Mouse (Mus musculus): ENCODE data around the gene Abhd18. TPM values are rescaled to one million over a fixed set of nuclear protein-coding genes. Genes with fewer than 3 reads are reported as not detected.
"Not testable (repeated sequence)": the region's sequence is repeated elsewhere in the genome, so short reads cannot be mapped to it uniquely, and the experiment has no call there.

Gene Abhd18
- polyA plus RNA-seq (2015; fragmentation: Nextera tagmentation; extraction: Ambion mirVana), result 6.9 and 8.9 TPM in 2 replicates

DNA sequence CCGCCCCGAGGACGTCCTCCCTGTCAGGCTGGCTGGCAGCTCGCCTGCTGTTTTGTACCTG, at the start of gene Abhd18:
Gene Abhd18, plus strand, starts transcription at position 14 of the 61 bp plus-strand sequence.
- Histone ChIP-seq H3K27ac (ENCODE audit: low read length) (peak within 1 kb of the TSS; percentile 58), H3K4me2 (ENCODE audit: low read depth, low read length) (peak within 1 kb of the TSS; percentile 65), H3K4me3 (replicated peaks; ENCODE audit: low read length) (peak within 1 kb of the TSS; percentile 60), H3K9ac (ENCODE audit: low read length) (peak within 1 kb of the TSS; percentile 70)
- ATAC-seq (ENCODE audit: insufficient read depth, low FRiP score); H3K4me1 ChIP-seq (ENCODE audit: control insufficient read depth, insufficient read depth, low read length); H3K36me3 ChIP-seq (ENCODE audit: control insufficient read depth, insufficient read depth, low read length); H3K27me3 ChIP-seq (ENCODE audit: control insufficient read depth, insufficient read depth, low read length); H3K9me3 ChIP-seq (replicated peaks; ENCODE audit: control insufficient read depth, low read length): not testable (repeated sequence)
- 0% methylated on average over 2 of the region's 4 CpGs for WGBS

DNA sequence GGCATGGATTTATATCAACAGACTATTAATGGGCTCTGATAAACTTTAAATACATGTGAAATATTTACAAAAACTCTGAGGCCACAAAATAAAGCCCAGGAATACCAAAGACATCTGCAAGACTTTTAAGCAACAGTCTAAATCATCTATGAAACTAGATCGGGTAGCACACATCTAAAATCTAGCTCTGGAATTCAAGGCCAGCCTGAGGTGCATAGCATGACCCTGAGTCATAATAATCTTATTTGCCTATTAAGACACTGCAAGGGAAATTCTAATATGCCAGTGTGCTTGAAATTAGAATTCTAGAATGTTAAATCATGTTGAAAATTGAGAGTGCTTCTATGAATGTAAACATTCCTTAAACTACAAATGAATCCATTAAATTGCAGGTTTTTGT, 48.7 kb upstream of the Abhd18 start:
- Histone ChIP-seq H3K4me3 (replicated peaks; ENCODE audit: low read length) (no peak overlapping the region), H3K4me1 (ENCODE audit: control insufficient read depth, insufficient read depth, low read length) (peaks cover 9% of the 10 kb centered on the region; the same call in 1 of the 2 replicates), H3K9ac (ENCODE audit: low read length) (no peak overlapping the region), H3K27ac (ENCODE audit: low read length) (no peak overlapping the region), H3K36me3 (ENCODE audit: control insufficient read depth, insufficient read depth, low read length) (no peaks in the 10 kb centered on the region), H3K4me2 (ENCODE audit: low read depth, low read length) (no peak overlapping the region), H3K27me3 (ENCODE audit: control insufficient read depth, insufficient read depth, low read length) (no peaks in the 10 kb centered on the region), H3K9me3 (replicated peaks; ENCODE audit: control insufficient read depth, low read length) (no peaks in the 10 kb centered on the region)
- WGBS, result 75% methylated on average over 1 of the region's 1 CpGs
- ATAC-seq (ENCODE audit: insufficient read depth, low FRiP score), result no peak

GRCm38 (mm10) chr3:40798500-40798899, 48.3 kb upstream of the Abhd18 start:
- no peak overlapping the region for H3K4me2 ChIP-seq (ENCODE audit: low read depth, low read length)

DNA sequence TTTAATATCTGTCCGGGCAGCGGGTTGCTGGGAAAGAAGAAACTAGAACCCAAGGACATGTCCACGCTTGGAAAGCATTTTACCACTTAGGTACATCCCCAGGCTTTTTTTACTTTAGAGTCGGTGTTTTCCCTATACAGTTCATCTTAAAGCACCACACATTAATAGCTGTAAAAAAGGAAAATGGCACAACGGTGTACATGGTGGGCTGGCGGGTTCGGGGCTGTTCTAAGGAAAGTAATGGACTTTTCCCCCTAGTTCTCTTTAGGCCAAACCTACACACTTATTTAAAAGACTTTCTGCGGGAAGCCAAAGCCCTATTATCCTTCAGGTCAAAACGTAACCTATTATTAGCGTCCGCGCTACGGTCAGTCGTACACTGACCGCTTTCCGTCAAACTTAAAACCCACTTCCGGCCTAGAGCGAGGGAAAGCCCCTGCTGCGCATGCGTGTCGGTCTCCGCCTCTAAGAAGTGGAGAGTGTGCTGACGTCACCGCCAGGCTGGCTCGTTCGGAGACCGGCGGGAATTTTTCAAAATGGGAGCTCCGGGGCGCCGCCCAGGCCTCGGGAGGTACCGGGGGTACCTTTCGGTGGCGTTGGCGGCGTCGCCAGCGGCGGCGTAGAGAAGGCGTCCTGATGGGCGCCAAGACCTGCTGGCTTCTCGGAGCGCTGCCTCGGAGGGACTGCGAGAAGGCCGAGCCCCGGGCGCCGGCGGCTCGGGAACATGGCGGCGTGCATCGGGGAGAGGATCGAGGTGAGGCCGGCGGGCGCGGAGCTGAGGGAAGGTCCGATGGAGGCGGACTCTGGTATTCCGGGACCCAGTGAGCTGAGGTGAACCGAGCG, 47.0 kb upstream of the Abhd18 start, which contains the start of gene Plk4:
Gene Plk4, plus strand, starts transcription at position 490 of the 843 bp plus-strand sequence.
- 2% methylated on average over 66 of the region's 66 CpGs for WGBS
- peak within 1 kb of the TSS; percentile 67 for H3K27ac ChIP-seq (ENCODE audit: low read length)
- no peaks in the 10 kb centered on the region for H3K27me3 ChIP-seq (ENCODE audit: control insufficient read depth, insufficient read depth, low read length)
- ATAC-seq (ENCODE audit: insufficient read depth, low FRiP score), result peak; percentile 94
- H3K4me2 ChIP-seq (ENCODE audit: low read depth, low read length), result peak within 1 kb of the TSS; percentile 79
- peak within 1 kb of the TSS; percentile 88 for H3K9ac ChIP-seq (ENCODE audit: low read length)
- H3K4me3 ChIP-seq (replicated peaks; ENCODE audit: low read length), result peak within 1 kb of the TSS; percentile 91
- H3K36me3 ChIP-seq (ENCODE audit: control insufficient read depth, insufficient read depth, low read length), result no peaks in the 10 kb centered on the region
- no peaks in the 10 kb centered on the region for H3K9me3 ChIP-seq (replicated peaks; ENCODE audit: control insufficient read depth, low read length)
- peaks cover 9% of the 10 kb centered on the region; the same call in 1 of the 2 replicates for H3K4me1 ChIP-seq (ENCODE audit: control insufficient read depth, insufficient read depth, low read length)

More at GRCm38 (mm10) chr3:40798500-40798899, 48.3 kb upstream of the Abhd18 start:
- no peak for ATAC-seq (ENCODE audit: insufficient read depth, low FRiP score)
- Histone ChIP-seq H3K36me3 (ENCODE audit: control insufficient read depth, insufficient read depth, low read length) (no peaks in the 10 kb centered on the region), H3K27me3 (ENCODE audit: control insufficient read depth, insufficient read depth, low read length) (no peaks in the 10 kb centered on the region), H3K4me3 (replicated peaks; ENCODE audit: low read length) (no peak overlapping the region), H3K4me1 (ENCODE audit: control insufficient read depth, insufficient read depth, low read length) (peaks cover 9% of the 10 kb centered on the region; the same call in 1 of the 2 replicates), H3K27ac (ENCODE audit: low read length) (no peak overlapping the region), H3K9me3 (replicated peaks; ENCODE audit: control insufficient read depth, low read length) (no peaks in the 10 kb centered on the region), H3K9ac (ENCODE audit: low read length) (no peak overlapping the region)
- 38% methylated on average over 7 of the region's 7 CpGs for WGBS

- ATAC-seq (ENCODE audit: insufficient read depth, low FRiP score), result peak; percentile 77
- Histone ChIP-seq H3K4me2 (ENCODE audit: low read depth, low read length) (peak overlapping the region; percentile 69), H3K27ac (ENCODE audit: low read length) (peak overlapping the region; percentile 65), H3K36me3 (ENCODE audit: control insufficient read depth, insufficient read depth, low read length) (0 out of 2 replicates have a peak, but pooled peaks cover 6% of the 10 kb centered on the region), H3K4me1 (ENCODE audit: control insufficient read depth, insufficient read depth, low read length) (peaks cover 9% of the 10 kb centered on the region; the same call in 1 of the 2 replicates), H3K27me3 (ENCODE audit: control insufficient read depth, insufficient read depth, low read length) (no peaks in the 10 kb centered on the region), H3K4me3 (replicated peaks; ENCODE audit: low read length) (peak overlapping the region; percentile 91), H3K9ac (ENCODE audit: low read length) (peak overlapping the region; percentile 88), H3K9me3 (replicated peaks; ENCODE audit: control insufficient read depth, low read length) (no peaks in the 10 kb centered on the region)
- 0% methylated on average over 32 of the region's 37 CpGs for WGBS
Measured at GRCm38 (mm10) chr3:40800373-40800823, 46.4 kb upstream of the Abhd18 start.

DNA sequence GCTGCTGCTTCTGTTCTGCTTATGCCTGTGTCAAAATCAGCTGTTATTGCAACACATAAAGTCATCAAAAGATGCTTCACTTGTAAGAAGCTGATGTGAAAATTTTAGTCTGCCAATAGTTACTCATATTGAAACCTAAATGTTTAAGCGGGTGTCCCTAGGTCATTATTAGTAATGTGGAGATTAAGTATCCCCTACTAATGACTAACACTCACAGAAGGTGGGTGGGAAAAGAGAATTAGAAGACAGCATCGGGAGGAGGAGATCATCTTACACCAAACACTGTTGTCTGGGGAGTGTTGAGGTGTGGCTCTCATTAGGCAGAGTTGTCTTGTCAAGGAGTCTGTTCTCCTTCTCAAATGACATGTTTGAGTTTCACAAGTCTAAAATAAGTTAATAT, 39.9 kb upstream of the Abhd18 start:
- peaks cover 9% of the 10 kb centered on the region for H3K36me3 ChIP-seq (ENCODE audit: control insufficient read depth, insufficient read depth, low read length)
- no peaks in the 10 kb centered on the region for H3K9me3 ChIP-seq (replicated peaks; ENCODE audit: control insufficient read depth, low read length)
- no peaks in the 10 kb centered on the region for H3K27me3 ChIP-seq (ENCODE audit: control insufficient read depth, insufficient read depth, low read length)
- WGBS, result 67% methylated on average over 2 of the region's 2 CpGs
- H3K9ac ChIP-seq (ENCODE audit: low read length), result no peak overlapping the region
- H3K4me3 ChIP-seq (replicated peaks; ENCODE audit: low read length), result no peak overlapping the region
- no peak overlapping the region for H3K4me2 ChIP-seq (ENCODE audit: low read depth, low read length)
- no peak overlapping the region for H3K27ac ChIP-seq (ENCODE audit: low read length)
- no peak for ATAC-seq (ENCODE audit: insufficient read depth, low FRiP score)
- H3K4me1 ChIP-seq (ENCODE audit: control insufficient read depth, insufficient read depth, low read length), result 0 out of 2 replicates have a peak, but pooled peaks cover 3% of the 10 kb centered on the region

GRCm38 (mm10) chr3:40808686-40809085, 38.1 kb upstream of the Abhd18 start:
- H3K27me3 ChIP-seq (ENCODE audit: control insufficient read depth, insufficient read depth, low read length), result no peaks in the 10 kb centered on the region
- no peak for ATAC-seq (ENCODE audit: insufficient read depth, low FRiP score)
- H3K27ac ChIP-seq (ENCODE audit: low read length), result no peak overlapping the region
- H3K4me3 ChIP-seq (replicated peaks; ENCODE audit: low read length), result no peak overlapping the region
- WGBS, result 95% methylated on average over 10 of the region's 10 CpGs
- H3K4me1 ChIP-seq (ENCODE audit: control insufficient read depth, insufficient read depth, low read length), result no peaks in the 10 kb centered on the region
- peaks cover 14% of the 10 kb centered on the region for H3K36me3 ChIP-seq (ENCODE audit: control insufficient read depth, insufficient read depth, low read length)
- no peaks in the 10 kb centered on the region for H3K9me3 ChIP-seq (replicated peaks; ENCODE audit: control insufficient read depth, low read length)
- no peak overlapping the region for H3K9ac ChIP-seq (ENCODE audit: low read length)
- H3K4me2 ChIP-seq (ENCODE audit: low read depth, low read length), result no peak overlapping the region

GRCm38 (mm10) chr3:40809894-40810293, 36.9 kb upstream of the Abhd18 start:
- ATAC-seq (ENCODE audit: insufficient read depth, low FRiP score), result no peak
- no peak overlapping the region for H3K4me2 ChIP-seq (ENCODE audit: low read depth, low read length)
- H3K27me3 ChIP-seq (ENCODE audit: control insufficient read depth, insufficient read depth, low read length), result no peaks in the 10 kb centered on the region
- H3K27ac ChIP-seq (ENCODE audit: low read length), result no peak overlapping the region
- WGBS, result 72% methylated on average over 2 of the region's 2 CpGs
- no peaks in the 10 kb centered on the region for H3K4me1 ChIP-seq (ENCODE audit: control insufficient read depth, insufficient read depth, low read length)
- no peak overlapping the region for H3K4me3 ChIP-seq (replicated peaks; ENCODE audit: low read length)
- H3K9me3 ChIP-seq (replicated peaks; ENCODE audit: control insufficient read depth, low read length), result no peaks in the 10 kb centered on the region
- peaks cover 13% of the 10 kb centered on the region for H3K36me3 ChIP-seq (ENCODE audit: control insufficient read depth, insufficient read depth, low read length)
- no peak overlapping the region for H3K9ac ChIP-seq (ENCODE audit: low read length)

DNA sequence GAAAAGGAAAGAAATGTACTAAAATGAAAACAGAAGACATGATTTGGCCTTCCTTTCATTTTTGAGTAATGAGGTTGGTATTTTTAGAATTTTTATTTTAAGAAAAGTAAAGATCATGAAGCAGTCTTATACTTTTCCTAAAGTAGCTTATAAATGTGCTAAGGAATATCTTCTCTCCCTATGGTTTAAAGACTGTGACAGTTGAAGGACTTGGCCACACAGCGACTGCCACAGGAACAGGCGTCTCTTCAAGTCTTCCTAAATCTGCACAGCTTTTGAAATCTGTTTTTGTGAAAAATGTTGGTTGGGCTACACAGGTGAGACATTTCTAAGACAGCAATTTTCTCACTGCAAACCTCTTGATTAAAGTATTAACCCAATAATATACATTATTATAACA, 33.5 kb upstream of the Abhd18 start:
- Histone ChIP-seq H3K27ac (ENCODE audit: low read length) (no peak overlapping the region), H3K27me3 (ENCODE audit: control insufficient read depth, insufficient read depth, low read length) (no peaks in the 10 kb centered on the region), H3K4me2 (ENCODE audit: low read depth, low read length) (no peak overlapping the region), H3K9ac (ENCODE audit: low read length) (no peak overlapping the region), H3K9me3 (replicated peaks; ENCODE audit: control insufficient read depth, low read length) (no peaks in the 10 kb centered on the region), H3K4me3 (replicated peaks; ENCODE audit: low read length) (no peak overlapping the region), H3K4me1 (ENCODE audit: control insufficient read depth, insufficient read depth, low read length) (no peaks in the 10 kb centered on the region), H3K36me3 (ENCODE audit: control insufficient read depth, insufficient read depth, low read length) (peaks cover 5% of the 10 kb centered on the region)
- ATAC-seq (ENCODE audit: insufficient read depth, low FRiP score), result no peak
- WGBS, result 93% methylated on average over 2 of the region's 2 CpGs
